Mouse (Mus musculus) stomach, postnatal 0 days (tissue): ENCODE measurements around the gene Ube2o. TPM values are rescaled to one million over a fixed set of nuclear protein-coding genes. Genes with fewer than 3 reads are reported as not detected.
A peak's percentile ranks its signal among the peaks of the same experiment; 100 is the strongest.

Experiments used
- ATAC-seq: fragments of 200-750 bp; cut with Nextera tagmentation; 2 replicates; pipeline ENCODE4 v1.8.0; 2017; ENCODE audit not compliant: low FRiP score, low TSS enrichment
- DNase-seq: peaks from one replicate; pipeline ENCODE4 v3.0.0-alpha.2; 2016; ENCODE audit warnings: low spot score
- H3K27ac ChIP-seq: fragments of 300-500 bp; sonication (generic); replicated peaks from 2 replicates; pipeline ENCODE4 v1.5.1; 2014; ENCODE audit warnings: mild to moderate bottlenecking, control low read depth
- H3K27me3 ChIP-seq: fragments of 300-500 bp; sonication (generic); 2 replicates; pipeline ENCODE4 v1.6.1; 2014; ENCODE audit warnings: low read length; ENCODE audit not compliant: control insufficient read depth, insufficient read depth
- H3K36me3 ChIP-seq: fragments of 300-500 bp; sonication (generic); 2 replicates; pipeline ENCODE4 v1.6.1; 2014; ENCODE audit warnings: low read length, mixed read lengths; ENCODE audit not compliant: control insufficient read depth, insufficient read depth
- H3K4me1 ChIP-seq: fragments of 300-500 bp; sonication (generic); replicated peaks from 2 replicates; pipeline ENCODE4 v1.6.1; 2014; ENCODE audit warnings: antibody characterized with exemption; ENCODE audit not compliant: control insufficient read depth, insufficient read depth
- H3K4me2 ChIP-seq: fragments of 300-500 bp; sonication (generic); replicated peaks from 2 replicates; pipeline ENCODE4 v1.6.1; 2014; ENCODE audit warnings: low read depth, mild to moderate bottlenecking, control low read depth, moderate library complexity
- H3K4me3 ChIP-seq: fragments of 300-500 bp; sonication (generic); 2 replicates; pipeline ENCODE4 v1.5.1; 2014; ENCODE audit warnings: low read depth, low read length, control low read depth
- H3K9ac ChIP-seq: fragments of 300-500 bp; sonication (generic); 2 replicates; pipeline ENCODE4 v1.6.1; 2014; ENCODE audit warnings: mild to moderate bottlenecking, low read length, control low read depth, mixed read lengths
- H3K9me3 ChIP-seq: fragments of 300-500 bp; sonication (generic); 2 replicates; pipeline ENCODE4 v1.6.1; 2016; ENCODE audit warnings: low read length; ENCODE audit not compliant: control insufficient read depth
- CTCF ChIP-seq: IDR thresholded peaks from 2 replicates; pipeline ENCODE4 v1.5.1; 2016; ENCODE audit warnings: antibody characterized with exemption, low read depth, mild to moderate bottlenecking, moderate library complexity
- EP300 ChIP-seq: optimal IDR thresholded peaks from 2 replicates; pipeline ENCODE3; 2016; ENCODE audit warnings: antibody characterized with exemption
- WGBS: fragments of 180-500 bp; shearing (Covaris S2); extraction: QIAGEN DNeasy Blood & Tissue Kit; methylation state at CpG from one replicate; pipeline ENCODE4 v1.1.7; 2014; 5-methylcytosine and 5-hydroxymethylcytosine counted together
- polyA plus RNA-seq: library from polyadenylated mRNA; unstranded; fragments of >200 nt; fragmentation: Nextera tagmentation; extraction: Ambion mirVana; gene quantifications from 2 replicates; pipeline ENCODE4 v1.2.1, GENCODE M21; 2015

The Ube2o gene
- polyA plus RNA-seq, 1 experiment from 2014 or later: 4.7 TPM

DNA sequence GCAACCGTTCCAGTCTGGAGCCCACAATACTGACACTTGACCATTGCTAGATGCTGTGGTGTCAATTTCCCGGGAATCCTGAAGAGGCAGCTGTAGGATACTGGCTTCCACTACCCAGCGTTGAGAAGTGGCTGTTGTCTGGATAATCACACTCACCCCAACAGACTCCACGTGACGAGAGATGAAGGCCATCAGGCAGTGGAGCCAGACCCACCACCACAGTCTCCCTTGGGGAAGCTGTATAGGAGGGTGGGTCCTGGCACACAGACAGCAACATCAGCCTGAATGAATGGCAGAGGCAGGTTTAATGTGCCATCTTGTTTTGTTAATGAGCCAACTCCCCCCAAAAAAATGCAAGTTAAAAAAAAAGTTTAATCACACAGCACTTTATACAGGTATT is 43.9 kb downstream of the Ube2o start:
- Histone ChIP-seq H3K9me3 (no peaks in the 10 kb centered on the region), H3K9ac (no peak overlapping the region), H3K27me3 (no peaks in the 10 kb centered on the region), H3K4me1 (0 out of 2 replicates have a peak, but pooled peaks cover 2% of the 10 kb centered on the region), H3K4me3 (no peak overlapping the region), H3K36me3 (peaks cover 20% of the 10 kb centered on the region), H3K27ac (no peak overlapping the region), H3K4me2 (no peak overlapping the region)
- no peak for TF ChIP-seq EP300
- TF ChIP-seq CTCF: no peak
- 69% methylated on average over 5 of the region's 5 CpGs for WGBS
- ATAC-seq (no peak), DNase-seq (no peak)

DNA sequence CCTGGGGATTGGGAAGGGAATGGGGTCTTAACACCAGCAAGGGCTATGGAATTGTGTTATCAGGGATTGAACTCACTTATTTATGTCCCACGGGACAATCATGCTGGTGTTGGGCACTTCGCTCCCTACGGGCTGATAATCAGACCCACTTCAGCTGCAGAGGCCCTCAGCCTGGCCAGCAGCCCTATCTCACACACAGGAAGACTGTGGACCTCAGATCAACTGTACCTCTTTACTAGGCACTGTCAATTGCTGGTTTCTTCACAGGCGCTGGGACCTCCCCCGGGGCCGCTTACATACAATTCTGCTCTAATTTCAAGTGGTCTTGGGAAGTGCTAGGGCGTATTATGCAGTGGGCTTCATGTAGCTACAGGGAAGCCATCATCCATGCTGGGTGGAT is 44.6 kb downstream of the Ube2o start:
- no peak overlapping the region for H3K9ac ChIP-seq
- H3K4me2 ChIP-seq: no peak overlapping the region
- 93% methylated on average over 7 of the region's 7 CpGs for WGBS
- ATAC-seq: no peak
- H3K27ac ChIP-seq: no peak overlapping the region
- no peaks in the 10 kb centered on the region for H3K27me3 ChIP-seq
- no peak overlapping the region for H3K4me3 ChIP-seq
- DNase-seq: no peak
- 0 out of 2 replicates have a peak, but pooled peaks cover 2% of the 10 kb centered on the region for H3K4me1 ChIP-seq
- peaks cover 19% of the 10 kb centered on the region for H3K36me3 ChIP-seq
- H3K9me3 ChIP-seq: no peaks in the 10 kb centered on the region
- TF ChIP-seq EP300 (no peak), CTCF (no peak)

DNA sequence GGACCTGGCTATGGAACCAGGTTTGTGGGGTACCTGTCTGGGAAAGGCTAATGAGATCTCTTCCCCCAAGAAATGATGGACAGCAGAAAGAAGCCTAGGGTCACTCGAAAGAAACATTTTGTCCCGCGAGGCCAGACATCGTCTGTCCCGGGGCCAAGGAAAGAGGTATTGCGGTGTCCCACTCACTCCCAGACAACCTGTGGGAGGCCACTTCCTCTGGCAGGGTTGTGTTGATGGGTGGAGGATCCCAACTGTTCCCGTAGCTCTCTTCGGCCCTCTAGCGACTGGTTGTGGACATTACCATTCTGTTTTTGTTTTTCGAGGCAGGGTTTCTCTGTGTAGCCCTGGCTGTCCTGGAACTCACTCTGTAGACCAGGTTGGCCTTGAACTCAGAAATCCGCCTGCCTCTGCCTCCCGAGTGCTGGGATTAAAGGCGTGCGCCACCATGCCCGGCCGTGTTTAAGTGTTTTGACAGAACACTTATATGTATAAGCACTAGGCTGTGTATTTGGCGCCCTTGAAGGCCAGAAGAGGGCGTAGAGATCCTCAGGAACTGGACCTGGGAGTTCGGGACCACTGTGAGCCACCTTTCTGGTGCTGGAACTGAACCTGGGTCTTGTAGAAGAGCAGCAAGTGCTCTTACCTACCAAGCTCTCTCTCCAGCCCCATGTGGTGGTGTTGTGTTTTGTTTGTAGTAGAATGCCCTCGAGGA is 46.9 kb downstream of the Ube2o start:
- 15% methylated on average over 20 of the region's 20 CpGs for WGBS
- Histone ChIP-seq H3K27ac (peak overlapping the region; percentile 86; the same call in 1 of the 2 replicates), H3K9ac (peak overlapping the region; percentile 69), H3K4me2 (peak overlapping the region; percentile 90), H3K27me3 (no peaks in the 10 kb centered on the region), H3K36me3 (peaks cover 8% of the 10 kb centered on the region; the same call in 1 of the 2 replicates), H3K4me1 (0 out of 2 replicates have a peak, but pooled peaks cover 2% of the 10 kb centered on the region), H3K9me3 (no peaks in the 10 kb centered on the region), H3K4me3 (peak overlapping the region; percentile 55)
- peak; percentile 59 for ATAC-seq
- peak; percentile 84 for DNase-seq
- TF ChIP-seq CTCF (peak; percentile 90), EP300 (no peak)

DNA sequence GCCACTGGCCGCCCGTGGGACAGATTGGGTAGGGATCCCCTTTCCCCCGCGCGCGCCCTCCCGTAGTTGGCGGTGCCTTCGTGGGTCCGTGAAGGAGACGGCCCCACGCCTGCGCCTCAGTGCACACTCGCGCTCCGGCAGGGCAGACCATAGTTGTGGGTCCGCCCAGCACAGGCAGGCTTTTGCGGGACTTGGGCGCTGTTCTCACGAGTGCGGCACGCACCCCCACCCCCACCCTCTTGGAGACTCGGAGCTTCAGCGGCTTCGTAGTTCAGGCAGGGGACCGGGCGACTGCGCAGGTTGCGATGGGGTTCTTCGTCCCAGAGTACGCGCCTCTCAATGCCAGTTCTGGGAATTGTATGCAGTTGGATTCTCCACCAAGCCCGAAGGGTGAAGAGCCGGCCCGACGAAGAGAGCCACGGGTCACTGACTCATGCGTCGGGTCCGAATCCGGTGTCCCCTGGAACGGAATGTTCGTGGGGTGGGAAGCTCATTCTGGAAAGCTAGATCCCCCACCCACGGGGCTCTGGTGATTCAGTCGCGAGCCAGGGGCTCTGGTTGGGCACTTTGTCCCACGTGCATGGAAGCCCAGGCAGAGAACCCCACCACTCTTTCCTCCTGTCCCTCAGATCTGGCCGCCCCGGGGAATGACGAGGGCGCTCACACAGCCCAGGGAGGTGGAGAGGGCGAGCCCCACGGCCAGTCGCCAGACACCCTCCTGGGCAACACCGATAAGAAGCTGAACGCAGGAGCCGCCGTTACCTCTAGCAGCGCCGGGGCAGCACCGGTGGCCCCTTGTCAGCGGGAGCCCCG is 47.7 kb downstream of the Ube2o start:
- peaks cover under 1% of the 10 kb centered on the region; the same call in 1 of the 2 replicates for H3K36me3 ChIP-seq
- peak; percentile 52 for DNase-seq
- H3K27me3 ChIP-seq: no peaks in the 10 kb centered on the region
- peak overlapping the region; percentile 86 for H3K27ac ChIP-seq
- H3K9ac ChIP-seq: peak overlapping the region; percentile 69
- TF ChIP-seq EP300: no peak
- TF ChIP-seq CTCF: no peak
- H3K9me3 ChIP-seq: no peaks in the 10 kb centered on the region
- peak; percentile 47 for ATAC-seq
- peak overlapping the region; percentile 90 for H3K4me2 ChIP-seq
- 0 out of 2 replicates have a peak, but pooled peaks cover 2% of the 10 kb centered on the region for H3K4me1 ChIP-seq
- under 1% methylated on average over 62 of the region's 63 CpGs for WGBS
- H3K4me3 ChIP-seq: peak overlapping the region; percentile 55

DNA sequence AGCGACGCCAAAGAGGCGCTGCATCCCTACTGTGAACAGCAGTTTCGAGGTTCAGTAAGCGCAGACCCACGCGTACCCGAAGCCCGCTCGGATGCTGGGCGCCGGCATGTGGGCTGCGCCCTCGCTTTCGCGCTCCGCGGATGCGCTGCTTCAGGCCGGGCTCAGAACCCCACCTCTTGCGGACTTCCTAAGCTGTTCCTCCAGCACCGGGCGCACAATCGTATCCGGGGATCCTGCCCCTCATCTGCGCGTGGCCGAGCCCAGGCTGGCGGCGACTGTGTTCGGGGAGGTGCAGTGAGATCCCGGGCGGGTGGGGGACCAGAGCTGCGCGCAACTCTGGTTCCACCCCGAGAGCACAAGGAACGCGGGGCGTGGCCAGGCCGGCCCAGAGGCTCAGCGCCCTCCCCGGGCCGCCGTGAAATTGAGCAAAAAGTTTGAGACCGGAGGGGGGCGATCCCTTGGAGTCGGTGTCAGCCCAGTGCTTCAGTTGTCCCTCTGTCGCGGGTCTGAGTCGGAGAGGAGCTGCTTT is 48.4 kb downstream of the Ube2o start:
- ATAC-seq: peak; percentile 54; the same call in 1 of the 2 replicates
- peak overlapping the region; percentile 90 for H3K4me2 ChIP-seq
- WGBS: under 1% methylated on average over 50 of the region's 50 CpGs
- TF ChIP-seq CTCF: peak; percentile 56
- TF ChIP-seq EP300: no peak
- H3K4me1 ChIP-seq: 0 out of 2 replicates have a peak, but pooled peaks cover 2% of the 10 kb centered on the region
- no peaks in the 10 kb centered on the region for H3K27me3 ChIP-seq
- no peaks in the 10 kb centered on the region for H3K36me3 ChIP-seq
- H3K9ac ChIP-seq: peak overlapping the region; percentile 69
- H3K9me3 ChIP-seq: no peaks in the 10 kb centered on the region
- peak overlapping the region; percentile 55 for H3K4me3 ChIP-seq
- DNase-seq: peak; percentile 77
- H3K27ac ChIP-seq: peak overlapping the region; percentile 86
